Mouse (Mus musculus) midbrain, embryonic 11.5 days (tissue): ENCODE data around the gene Rsrp1. TPM values are rescaled to one million over a fixed set of nuclear protein-coding genes. Genes with fewer than 3 reads are reported as not detected.
A peak's percentile ranks its signal among the peaks of the same experiment; 100 is the strongest.

ENCODE experiments used
- ATAC-seq: fragments of 200-750 bp; cut with Nextera tagmentation; 2 replicates; pipeline ENCODE4 v1.8.0; 2017; ENCODE audit warnings: moderate TSS enrichment, moderate library complexity; ENCODE audit not compliant: low FRiP score
- DNase-seq: peaks from one replicate; pipeline ENCODE4 v3.0.0; 2015; ENCODE audit warnings: low spot score; ENCODE audit errors: missing footprints
- H3K27ac ChIP-seq: fragments of 300-500 bp; sonication (generic); 2 replicates; pipeline ENCODE4 v1.5.1; 2014; ENCODE audit warnings: low read depth, low read length
- H3K27me3 ChIP-seq: fragments of 300-500 bp; sonication (generic); 2 replicates; pipeline ENCODE4 v1.6.1; 2014; ENCODE audit warnings: mild to moderate bottlenecking, low read length, moderate library complexity, mixed read lengths; ENCODE audit not compliant: control insufficient read depth, insufficient read depth
- H3K36me3 ChIP-seq: fragments of 300-500 bp; sonication (generic); 2 replicates; pipeline ENCODE4 v1.6.1; 2014; ENCODE audit warnings: mild to moderate bottlenecking, low read length, moderate library complexity, mixed read lengths; ENCODE audit not compliant: control insufficient read depth, insufficient read depth
- H3K4me1 ChIP-seq: fragments of 300-500 bp; sonication (generic); 2 replicates; pipeline ENCODE4 v1.6.1; 2014; ENCODE audit warnings: low read length; ENCODE audit not compliant: control insufficient read depth, insufficient read depth
- H3K4me2 ChIP-seq: fragments of 300-500 bp; sonication (generic); 2 replicates; pipeline ENCODE4 v1.6.1; 2014; ENCODE audit warnings: mild to moderate bottlenecking, moderate library complexity
- H3K4me3 ChIP-seq: fragments of 300-500 bp; sonication (generic); 2 replicates; pipeline ENCODE4 v1.5.1; 2014; ENCODE audit warnings: low read depth, low read length
- H3K9ac ChIP-seq: fragments of 300-500 bp; sonication (generic); 2 replicates; pipeline ENCODE4 v1.6.1; 2014; ENCODE audit warnings: low read length
- H3K9me3 ChIP-seq: fragments of 300-500 bp; sonication (generic); 2 replicates; pipeline ENCODE4 v1.6.1; 2016; ENCODE audit warnings: low read length; ENCODE audit not compliant: control insufficient read depth
- whole genome bisulfite sequencing: fragments of 180-500 bp; shearing (Covaris S2); extraction: QIAGEN DNeasy Blood & Tissue Kit; methylation state at CpG from one replicate; pipeline ENCODE4 v1.1.7; 2014; 5-methylcytosine and 5-hydroxymethylcytosine counted together
- polyA plus RNA-seq: library from polyadenylated mRNA; unstranded; fragments of >200 nt; fragmentation: Nextera tagmentation; extraction: Ambion mirVana; gene quantifications from 2 replicates; pipeline ENCODE4 v1.2.1, GENCODE M21; 2014

The Rsrp1 gene
- polyA plus RNA-seq, 1 experiment from 2014 or later: 352 TPM

DNA sequence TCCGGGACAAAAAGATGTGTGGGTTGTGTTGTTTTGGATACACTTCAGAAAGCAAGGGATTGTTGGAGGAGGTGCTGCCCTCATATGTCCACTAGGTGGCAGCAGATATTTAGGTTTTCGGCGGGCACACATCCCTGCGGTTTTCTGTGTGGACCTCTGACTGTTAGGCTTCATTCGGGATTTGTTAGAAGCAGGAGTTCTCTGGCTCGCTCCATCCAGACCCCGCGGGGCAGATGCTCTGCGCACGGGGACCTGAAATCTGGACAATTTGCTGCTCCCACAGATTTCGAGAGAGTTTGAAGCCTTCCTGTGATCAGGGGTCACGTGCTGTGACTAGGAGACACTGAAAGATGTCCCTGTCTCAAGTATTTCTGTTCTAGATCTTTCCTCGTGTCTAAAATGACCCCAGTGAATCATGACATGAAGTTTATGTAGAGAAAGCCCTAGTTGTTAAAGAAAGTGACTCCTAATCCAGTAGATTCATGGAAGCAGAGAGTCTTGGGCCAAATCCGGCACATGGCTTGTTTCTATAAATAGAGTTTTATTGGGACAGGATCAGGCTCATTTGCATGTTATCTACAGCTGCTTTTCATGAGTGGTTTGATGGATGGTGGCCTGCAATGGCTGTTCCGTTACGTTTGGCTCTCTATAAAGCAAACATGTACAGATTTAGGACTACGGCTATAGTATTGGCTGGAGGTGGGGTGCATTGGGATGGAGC is 22.8 kb downstream of the Rsrp1 start:
- Histone ChIP-seq H3K9me3 (no peaks in the 10 kb centered on the region), H3K4me2 (peak overlapping the region; percentile 31), H3K4me3 (no peak overlapping the region), H3K36me3 (no peaks in the 10 kb centered on the region), H3K4me1 (peaks cover 3% of the 10 kb centered on the region; the same call in 1 of the 2 replicates), H3K27me3 (no peaks in the 10 kb centered on the region), H3K9ac (peak overlapping the region; percentile 42; the same call in 1 of the 2 replicates), H3K27ac (no peak overlapping the region)
- WGBS: 20% methylated on average over 17 of the region's 17 CpGs
- no peak for ATAC-seq
- peak; percentile 97 for DNase-seq

GRCm38 (mm10) chr4:134950518-134951091 is 27.2 kb downstream of the Rsrp1 start:
- H3K4me1 ChIP-seq: peaks cover 3% of the 10 kb centered on the region
- no peaks in the 10 kb centered on the region for H3K36me3 ChIP-seq
- ATAC-seq (peak; percentile 57), DNase-seq (no peak)
- H3K4me2 ChIP-seq: no peak overlapping the region
- no peak overlapping the region for H3K9ac ChIP-seq
- 32% methylated on average over 11 of the region's 11 CpGs for WGBS
- peak overlapping the region; percentile 14; the same call in 1 of the 2 replicates for H3K27ac ChIP-seq
- H3K9me3 ChIP-seq: no peaks in the 10 kb centered on the region
- H3K27me3 ChIP-seq: peaks cover 2% of the 10 kb centered on the region; the same call in 1 of the 2 replicates
- no peak overlapping the region for H3K4me3 ChIP-seq

- H3K4me2 ChIP-seq: no peak overlapping the region
Observed at GRCm38 (mm10) chr4:134954461-134954860, 31.1 kb downstream of the Rsrp1 start.

DNA sequence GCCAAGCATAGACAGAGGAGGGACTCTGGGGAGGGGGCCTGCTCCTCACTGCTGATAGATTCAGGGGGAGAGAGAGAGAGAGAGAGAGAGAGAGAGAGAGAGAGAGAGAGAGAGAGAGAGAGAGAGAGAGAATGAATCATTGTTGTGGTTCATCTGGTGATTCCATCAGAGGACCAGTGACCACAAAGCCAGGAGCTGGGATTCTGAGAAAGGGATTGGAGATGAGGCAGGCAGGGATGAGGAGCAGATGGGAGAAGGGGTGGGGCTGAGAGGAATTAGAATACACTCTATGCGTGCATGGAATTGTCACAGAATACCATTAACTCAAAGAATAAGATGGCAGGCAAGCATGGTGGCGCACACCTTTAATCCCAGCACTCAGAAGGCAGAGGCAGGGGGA is 31.8 kb downstream of the Rsrp1 start:
- no peak overlapping the region for H3K4me2 ChIP-seq
- peaks cover 3% of the 10 kb centered on the region for H3K4me1 ChIP-seq
- H3K27ac ChIP-seq: no peak overlapping the region
- no peak for DNase-seq
- no peak overlapping the region for H3K9ac ChIP-seq
- no peaks in the 10 kb centered on the region for H3K9me3 ChIP-seq
- WGBS: 89% methylated on average over 2 of the region's 2 CpGs
- H3K36me3 ChIP-seq: no peaks in the 10 kb centered on the region
- peaks cover 3% of the 10 kb centered on the region; the same call in 1 of the 2 replicates for H3K27me3 ChIP-seq
- no peak overlapping the region for H3K4me3 ChIP-seq
- ATAC-seq: no peak

More at GRCm38 (mm10) chr4:134954461-134954860, 31.1 kb downstream of the Rsrp1 start:
- ATAC-seq (no peak), DNase-seq (no peak)
- no peaks in the 10 kb centered on the region for H3K9me3 ChIP-seq
- H3K4me3 ChIP-seq: no peak overlapping the region
- H3K27ac ChIP-seq: no peak overlapping the region
- H3K4me1 ChIP-seq: peaks cover 3% of the 10 kb centered on the region
- H3K9ac ChIP-seq: no peak overlapping the region
- peaks cover 3% of the 10 kb centered on the region; the same call in 1 of the 2 replicates for H3K27me3 ChIP-seq
- WGBS: 23% methylated on average over 15 of the region's 15 CpGs
- H3K36me3 ChIP-seq: no peaks in the 10 kb centered on the region

DNA sequence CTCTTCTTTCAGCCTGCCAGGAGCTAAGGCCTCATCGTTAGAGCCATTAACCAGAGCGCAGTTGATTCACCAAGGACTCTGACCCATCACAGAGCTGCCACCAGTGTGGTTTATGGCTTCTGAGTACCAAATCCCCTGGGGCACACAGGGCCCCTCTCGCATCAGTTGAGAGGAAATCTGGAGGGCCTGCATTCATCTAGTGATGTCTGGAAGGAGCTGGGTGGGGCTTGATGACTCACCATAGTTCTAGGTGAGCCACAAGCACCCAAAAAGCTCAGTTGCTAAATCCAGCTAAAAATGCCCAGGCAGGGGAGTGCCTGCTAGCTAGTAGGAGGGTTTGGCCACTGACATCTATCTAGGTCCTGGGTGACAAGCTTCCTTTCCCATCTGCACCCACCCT is 32.5 kb downstream of the Rsrp1 start:
- Histone ChIP-seq H3K4me2 (no peak overlapping the region), H3K27me3 (peaks cover 3% of the 10 kb centered on the region; the same call in 1 of the 2 replicates), H3K9ac (no peak overlapping the region), H3K36me3 (no peaks in the 10 kb centered on the region), H3K4me1 (peaks cover under 1% of the 10 kb centered on the region), H3K9me3 (no peaks in the 10 kb centered on the region), H3K27ac (no peak overlapping the region), H3K4me3 (no peak overlapping the region)
- no peak for ATAC-seq
- DNase-seq: no peak
- WGBS: 87% methylated on average over 3 of the region's 3 CpGs

DNA sequence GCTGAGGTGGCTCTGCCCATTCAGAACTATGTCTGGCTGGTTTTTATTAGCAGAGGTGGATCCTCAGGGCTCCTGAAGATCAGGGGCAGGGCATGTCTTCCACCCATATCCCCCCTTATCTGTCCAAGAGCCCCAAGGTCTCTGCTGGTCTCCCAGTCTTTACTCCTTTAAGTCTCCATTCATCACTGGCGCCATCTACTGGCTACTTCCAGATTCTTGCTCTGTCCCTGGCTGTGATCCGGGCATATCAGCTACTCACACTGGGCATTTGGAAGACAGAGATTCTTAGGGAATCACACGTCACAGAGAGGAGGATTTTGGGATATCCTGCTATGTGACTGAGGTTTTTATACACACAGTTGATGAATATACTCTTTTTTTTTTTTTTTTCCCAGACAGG is 32.9 kb downstream of the Rsrp1 start:
- no peaks in the 10 kb centered on the region for H3K9me3 ChIP-seq
- H3K27ac ChIP-seq: no peak overlapping the region
- WGBS: 22% methylated on average over 3 of the region's 3 CpGs
- no peak overlapping the region for H3K4me3 ChIP-seq
- no peaks in the 10 kb centered on the region for H3K36me3 ChIP-seq
- ATAC-seq (no peak), DNase-seq (peak; percentile 94)
- H3K27me3 ChIP-seq: peaks cover 3% of the 10 kb centered on the region; the same call in 1 of the 2 replicates
- no peak overlapping the region for H3K9ac ChIP-seq
- H3K4me1 ChIP-seq: no peaks in the 10 kb centered on the region; the same call in 1 of the 2 replicates
- H3K4me2 ChIP-seq: no peak overlapping the region

DNA sequence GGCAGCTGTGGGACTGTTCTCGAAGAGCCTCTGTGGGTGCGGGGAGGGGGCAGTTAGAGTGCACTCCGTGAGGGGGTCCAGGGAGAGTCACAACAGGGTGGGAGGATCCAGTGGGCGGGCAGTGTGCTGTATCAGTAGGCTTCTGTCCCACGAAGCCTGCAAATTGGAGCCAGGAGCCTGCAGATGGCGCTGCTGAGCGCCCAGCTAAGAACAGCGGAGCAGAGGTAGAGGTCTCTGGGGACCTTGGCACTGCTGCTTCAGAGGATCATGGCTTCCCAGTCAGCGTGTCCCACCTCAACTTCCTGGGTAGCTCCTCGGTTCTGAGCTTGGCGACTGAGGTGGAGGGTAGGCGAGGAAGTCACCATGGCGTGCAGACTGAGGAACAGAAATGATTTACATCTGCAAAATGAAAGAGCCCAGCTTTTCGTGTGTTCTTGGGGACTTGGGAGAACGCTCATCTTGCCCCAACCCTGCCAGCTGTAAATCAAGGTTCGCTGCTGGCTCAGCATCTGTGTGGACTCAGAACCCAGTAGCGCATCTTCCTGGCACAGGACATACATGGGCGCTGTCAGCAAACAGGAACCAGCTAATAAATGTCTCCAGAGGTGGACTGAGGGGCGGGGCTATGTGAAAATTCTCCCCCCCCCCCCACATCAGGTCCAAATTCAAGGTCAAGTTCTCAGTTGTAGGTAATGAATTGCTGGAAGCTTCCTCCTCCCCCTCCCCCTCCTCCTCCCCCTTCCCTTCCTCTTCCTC is 39.8 kb downstream of the Rsrp1 start:
- no peaks in the 10 kb centered on the region for H3K9me3 ChIP-seq
- H3K27ac ChIP-seq: no peak overlapping the region
- H3K4me2 ChIP-seq: no peak overlapping the region; the same call in 1 of the 2 replicates
- 27% methylated on average over 19 of the region's 19 CpGs for WGBS
- H3K27me3 ChIP-seq: no peaks in the 10 kb centered on the region
- no peak overlapping the region for H3K9ac ChIP-seq
- no peaks in the 10 kb centered on the region for H3K4me1 ChIP-seq
- no peak overlapping the region for H3K4me3 ChIP-seq
- H3K36me3 ChIP-seq: no peaks in the 10 kb centered on the region
- DNase-seq (peak; percentile 93), ATAC-seq (no peak)

- 80% methylated on average over 20 of the region's 20 CpGs for WGBS
- ATAC-seq (no peak), DNase-seq (peak; percentile 51)
- Histone ChIP-seq H3K9ac (no peak overlapping the region), H3K9me3 (no peaks in the 10 kb centered on the region), H3K4me1 (no peaks in the 10 kb centered on the region), H3K4me3 (no peak overlapping the region), H3K27ac (no peak overlapping the region), H3K36me3 (no peaks in the 10 kb centered on the region), H3K27me3 (no peaks in the 10 kb centered on the region), H3K4me2 (no peak overlapping the region)
Observed at GRCm38 (mm10) chr4:134967887-134968604, 44.7 kb downstream of the Rsrp1 start.
